Mouse (Mus musculus): Measurements from ENCODE around the gene Tesmin. TPM values are rescaled to one million over a fixed set of nuclear protein-coding genes. Genes with fewer than 3 reads are reported as not detected.

Tesmin gene
- total RNA-seq, 4 experiments from 2014 or later: 0.38 to 0.83 (median 0.43) TPM; not detected in 1

DNA sequence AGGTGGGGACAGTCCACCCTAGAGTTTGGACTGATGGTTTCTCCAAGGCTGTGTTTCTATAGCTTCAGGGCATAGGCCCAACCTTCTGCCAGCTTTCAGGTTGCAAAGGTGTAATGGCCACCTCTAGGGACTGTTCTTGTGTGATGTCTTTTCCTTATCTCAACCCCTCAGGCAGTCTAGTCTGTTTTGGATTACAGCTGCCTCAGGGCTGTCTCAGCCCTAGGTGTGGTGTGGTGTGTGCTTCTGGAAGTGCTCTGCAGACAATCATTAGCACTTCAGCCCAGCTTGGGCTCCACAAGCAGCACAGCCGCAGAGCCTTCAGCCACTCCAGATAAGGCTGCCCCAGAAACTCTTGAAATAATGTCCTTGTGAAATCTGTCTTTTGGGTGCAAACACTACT lies 3.7 kb downstream of the Tesmin start:
- no peak for DNase-seq (ENCODE audit: low spot score in 2 of 2)

DNA sequence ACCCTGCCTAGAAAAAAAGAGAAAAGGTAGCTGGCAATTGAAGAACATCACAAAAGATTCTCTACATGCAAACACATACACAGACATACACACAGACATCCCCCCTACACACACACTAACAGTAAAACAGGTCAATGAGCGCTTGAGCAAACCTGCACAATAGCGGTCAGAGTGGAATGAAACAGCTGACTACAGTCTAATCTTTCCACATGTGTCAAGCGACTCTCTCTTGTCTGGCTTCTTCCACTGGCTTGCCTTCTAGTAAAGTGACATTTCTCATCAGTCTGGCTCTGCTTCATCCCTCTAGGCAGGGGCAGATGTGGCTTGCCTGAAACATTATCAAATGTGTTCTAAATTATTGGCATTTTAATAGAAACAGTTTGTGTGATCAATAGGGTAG lies 5.6 kb downstream of the Tesmin start:
- no peak for DNase-seq (ENCODE audit: low spot score in 2 of 2)

DNA sequence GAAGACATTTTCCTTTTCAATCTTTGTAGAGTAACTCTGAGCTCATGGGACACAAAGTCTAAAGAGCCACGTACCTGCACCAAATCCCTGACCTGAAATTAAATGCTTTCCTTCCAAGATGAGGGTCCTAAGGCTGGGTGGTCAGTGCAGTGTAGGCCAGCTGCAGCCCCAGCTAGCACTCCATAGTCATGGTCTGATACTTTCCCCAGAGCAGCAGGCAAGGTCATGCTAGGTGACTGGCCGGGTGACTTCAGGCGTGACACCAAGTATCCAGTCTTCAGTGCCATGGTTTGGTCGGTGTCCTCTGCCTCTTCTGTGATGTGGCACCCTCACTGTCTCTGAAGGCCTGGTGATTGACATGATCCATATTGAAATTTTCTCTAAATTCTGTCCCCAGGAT lies 11.4 kb downstream of the Tesmin start:
- DNase-seq (ENCODE audit: low spot score in 2 of 2): no peak

DNA sequence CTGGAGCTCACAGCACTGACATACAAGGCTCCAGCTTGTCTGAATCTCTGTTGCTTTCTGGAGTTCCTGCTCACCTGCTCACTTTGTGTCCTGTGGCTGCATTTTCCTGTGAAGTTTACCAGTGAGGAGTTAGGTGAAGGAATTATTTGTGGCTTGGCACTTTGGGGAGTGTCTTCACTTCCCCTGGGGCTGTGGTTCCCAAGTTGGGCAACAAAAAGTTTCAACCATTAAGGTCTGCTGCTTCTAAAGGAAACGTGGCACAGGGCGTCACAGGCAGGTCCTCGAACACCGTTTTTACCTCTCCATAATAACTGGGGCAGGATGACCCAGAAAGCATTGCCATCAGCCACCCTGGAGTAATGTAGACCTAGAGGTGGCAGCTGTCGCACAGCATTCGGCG lies 12.8 kb downstream of the Tesmin start:
- no peak for DNase-seq (ENCODE audit: low spot score in 2 of 2)

DNA sequence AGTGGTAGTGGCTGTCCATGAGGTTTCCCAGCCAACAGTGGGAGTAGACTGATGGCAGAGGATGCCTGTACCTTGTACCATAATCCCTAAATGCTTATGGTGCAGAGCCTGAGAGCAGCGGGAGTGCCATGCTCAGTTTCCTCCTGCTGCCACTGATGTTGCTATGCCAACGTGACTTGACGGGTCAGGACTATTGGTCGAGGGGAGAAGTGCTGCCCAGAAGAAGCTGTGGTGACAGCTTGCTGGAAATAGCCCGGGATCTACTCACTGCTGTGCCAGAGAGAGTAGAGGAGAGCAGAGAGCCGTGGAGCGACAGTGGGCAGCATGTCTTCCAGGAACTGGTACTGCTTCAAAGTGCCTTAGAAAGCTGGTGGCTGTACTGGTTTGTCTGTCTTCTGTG lies 13.3 kb downstream of the Tesmin start:
- no peak for DNase-seq (ENCODE audit: low spot score in 2 of 2)

DNA sequence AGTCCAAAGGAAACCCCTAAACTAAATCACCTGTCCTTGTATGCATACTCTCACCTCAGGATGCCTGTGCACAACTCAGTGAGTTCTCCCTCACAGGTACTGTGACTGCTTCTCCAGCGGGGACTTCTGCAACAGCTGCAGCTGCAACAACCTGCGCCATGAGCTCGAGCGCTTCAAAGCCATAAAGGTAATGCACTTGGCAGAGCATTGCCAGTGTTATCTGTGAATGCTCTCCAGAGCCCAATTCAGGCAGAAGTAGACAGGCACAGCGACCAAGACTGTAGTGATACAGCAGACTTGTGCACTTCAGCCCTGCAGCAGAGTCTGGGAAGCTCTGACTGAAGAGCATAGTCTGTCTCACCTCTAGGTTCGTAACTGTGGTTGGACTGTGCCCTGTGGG lies 13.7 kb downstream of the Tesmin start:
- no peak for DNase-seq (ENCODE audit: low spot score in 2 of 2)

DNA sequence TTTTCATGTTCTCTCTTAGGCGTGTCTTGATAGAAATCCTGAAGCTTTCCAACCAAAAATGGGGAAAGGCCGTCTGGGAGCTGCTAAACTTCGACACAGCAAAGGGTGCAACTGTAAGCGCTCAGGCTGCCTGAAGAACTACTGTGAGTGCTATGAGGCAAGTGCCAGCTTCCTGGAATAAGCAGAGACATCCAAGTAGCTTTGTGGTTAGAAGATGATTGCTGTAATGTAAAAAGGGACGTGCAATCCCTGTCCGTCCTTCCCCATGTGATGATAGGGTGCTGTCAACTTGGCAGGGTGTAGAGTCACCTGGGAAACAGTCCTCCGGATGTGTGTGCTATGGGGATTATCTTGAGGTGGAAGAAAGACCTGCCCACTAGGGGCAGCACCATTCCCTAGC lies 15.4 kb downstream of the Tesmin start:
- no peak for DNase-seq (ENCODE audit: low spot score in 2 of 2)

DNA sequence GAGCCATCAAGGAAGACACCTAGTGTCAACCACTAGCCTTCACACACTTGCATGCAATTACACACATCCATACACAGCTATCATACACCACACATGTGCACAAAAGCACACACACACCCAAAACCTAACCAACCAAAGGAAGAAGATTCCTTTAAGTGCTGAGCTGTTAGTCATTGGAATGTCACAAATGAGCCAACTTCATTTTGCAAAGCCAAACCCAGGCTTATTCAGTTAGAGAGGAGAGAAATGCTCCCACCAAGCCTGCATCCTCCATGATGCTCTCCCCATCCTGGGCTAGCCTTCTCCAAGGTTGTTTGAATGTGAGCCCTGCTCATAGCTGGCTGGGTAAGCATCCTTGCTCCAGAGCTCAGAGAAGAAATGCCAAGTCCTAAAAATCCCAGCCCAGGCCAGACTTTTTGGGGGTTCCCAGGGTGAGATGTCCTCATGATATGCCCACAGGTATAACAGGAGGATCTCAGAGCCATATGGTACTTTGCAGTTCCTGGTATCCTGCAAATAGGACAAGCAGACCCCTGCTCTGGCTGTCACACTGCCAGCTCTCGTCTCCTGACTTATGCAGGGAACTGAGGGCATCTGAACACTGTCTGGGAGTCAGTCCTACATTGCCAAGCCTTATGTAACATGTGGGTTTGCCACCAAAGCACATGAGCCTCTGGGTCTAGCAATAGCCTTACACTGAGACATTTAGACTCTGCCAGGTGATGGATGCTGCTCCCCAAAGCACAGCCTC lies 17.0 kb downstream of the Tesmin start:
- DNase-seq (ENCODE audit: low spot score in 2 of 2): no peak

DNA sequence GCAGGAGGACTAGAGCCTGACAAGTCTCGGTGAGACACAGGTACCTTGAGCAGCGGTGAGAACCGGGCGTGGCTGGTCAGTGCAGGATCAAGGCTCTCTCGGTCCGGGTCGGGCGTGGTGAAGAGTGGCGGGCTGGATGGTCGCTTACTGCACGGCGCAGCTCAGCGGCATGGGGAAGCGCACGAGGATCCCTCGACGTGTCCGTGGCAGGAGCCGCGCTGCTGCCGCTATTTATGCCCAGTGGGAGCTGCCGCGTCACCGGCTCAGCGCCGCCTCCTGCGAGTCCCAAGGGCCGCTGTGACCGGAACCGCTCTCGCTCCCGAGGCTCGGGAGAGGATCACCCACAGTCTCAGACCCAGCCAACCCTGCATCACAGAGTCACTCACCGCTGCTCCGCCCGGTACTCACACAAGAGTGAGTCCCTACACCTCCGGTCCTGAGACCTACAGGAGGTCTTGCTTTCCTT lies 25.6 kb downstream of the Tesmin start, which contains the start of gene Gal:
Gene Gal (minus strand): TSS at position 277 of the 466 bp plus-strand sequence.
- DNase-seq (ENCODE audit: low spot score in 2 of 2): no peak

DNA sequence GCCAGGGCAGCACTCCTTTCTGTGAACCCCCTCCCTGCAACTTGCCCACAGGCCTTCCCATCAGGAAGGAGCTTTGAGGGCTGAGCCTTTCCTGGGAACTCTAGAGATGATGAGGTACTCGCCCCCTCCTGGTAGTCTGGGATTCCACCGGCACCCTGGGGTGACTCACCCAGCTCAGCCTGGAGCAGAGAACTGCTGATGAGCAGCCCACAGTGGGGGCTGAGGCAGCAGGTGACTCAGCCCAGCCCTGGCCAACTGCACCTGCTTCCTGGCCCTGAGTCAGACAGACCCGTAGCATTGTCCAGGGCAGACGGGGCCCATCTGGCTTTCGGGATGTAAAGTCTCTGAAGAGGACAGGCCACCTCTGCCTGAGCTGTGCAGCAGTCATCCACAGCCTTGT lies 30.6 kb downstream of the Tesmin start:
- peak; percentile 12 to 16 for DNase-seq (ENCODE audit: low spot score in 2 of 2)

DNA sequence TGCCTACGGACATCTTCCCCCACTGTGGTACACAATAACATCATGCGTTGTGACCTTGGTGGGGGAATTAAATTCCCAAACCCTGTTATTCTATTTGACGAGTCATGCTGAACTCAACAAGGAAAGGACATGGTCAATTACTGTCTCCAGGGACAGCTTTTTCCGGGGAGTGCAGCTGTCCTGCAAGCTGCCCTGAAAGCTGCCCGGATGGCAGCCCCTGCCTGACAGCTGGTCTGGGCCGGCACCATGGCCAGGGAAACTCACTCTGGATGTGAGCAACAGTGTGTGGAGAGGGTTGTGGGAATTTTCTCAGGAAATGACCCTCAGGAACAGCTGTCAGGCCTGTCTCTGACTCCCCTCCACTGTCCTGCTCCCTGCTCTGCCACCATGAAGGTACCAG lies 33.8 kb downstream of the Tesmin start:
- no peak for DNase-seq (ENCODE audit: low spot score in 2 of 2)

DNA sequence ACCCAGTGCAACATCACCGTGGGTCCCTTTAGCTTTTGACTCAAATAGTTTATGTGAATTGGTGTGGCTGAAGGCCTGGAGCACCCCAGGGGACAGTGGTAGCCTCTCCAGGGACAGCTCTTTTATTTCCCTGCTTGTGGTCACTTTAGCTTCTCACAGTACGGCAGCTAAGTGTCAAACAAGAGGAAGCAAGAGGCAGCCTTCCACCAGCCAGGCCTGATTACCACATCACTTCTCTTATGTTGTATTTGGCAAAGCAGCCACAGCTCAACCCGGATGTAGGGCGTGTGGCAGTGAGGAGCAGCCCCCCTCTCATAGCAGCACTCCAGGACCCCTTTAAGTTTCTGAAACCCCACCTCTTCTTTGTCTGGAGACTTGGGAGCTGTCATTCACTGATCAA lies 34.3 kb downstream of the Tesmin start:
- DNase-seq (ENCODE audit: low spot score in 2 of 2): no peak

DNA sequence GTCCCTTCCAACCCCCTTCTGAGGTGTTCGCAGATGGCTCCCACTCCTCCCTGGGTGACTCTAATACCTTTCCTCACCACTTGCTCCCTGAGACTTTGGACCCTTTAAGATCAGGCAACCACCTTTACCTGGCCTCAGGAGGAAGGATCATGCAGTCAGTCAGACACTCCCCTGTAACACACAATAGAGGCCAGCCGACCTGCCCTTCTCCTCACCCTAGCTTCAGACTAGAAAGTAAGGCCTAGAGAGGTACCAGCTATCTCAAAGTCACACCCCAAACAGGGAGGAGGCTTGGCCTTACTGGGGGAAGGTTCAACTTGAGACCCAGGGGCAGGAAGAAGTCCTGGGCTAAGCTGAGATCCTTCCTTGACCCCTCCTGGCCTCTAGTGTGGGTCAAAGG lies 35.6 kb downstream of the Tesmin start:
- DNase-seq (ENCODE audit: low spot score in 2 of 2): no peak

DNA sequence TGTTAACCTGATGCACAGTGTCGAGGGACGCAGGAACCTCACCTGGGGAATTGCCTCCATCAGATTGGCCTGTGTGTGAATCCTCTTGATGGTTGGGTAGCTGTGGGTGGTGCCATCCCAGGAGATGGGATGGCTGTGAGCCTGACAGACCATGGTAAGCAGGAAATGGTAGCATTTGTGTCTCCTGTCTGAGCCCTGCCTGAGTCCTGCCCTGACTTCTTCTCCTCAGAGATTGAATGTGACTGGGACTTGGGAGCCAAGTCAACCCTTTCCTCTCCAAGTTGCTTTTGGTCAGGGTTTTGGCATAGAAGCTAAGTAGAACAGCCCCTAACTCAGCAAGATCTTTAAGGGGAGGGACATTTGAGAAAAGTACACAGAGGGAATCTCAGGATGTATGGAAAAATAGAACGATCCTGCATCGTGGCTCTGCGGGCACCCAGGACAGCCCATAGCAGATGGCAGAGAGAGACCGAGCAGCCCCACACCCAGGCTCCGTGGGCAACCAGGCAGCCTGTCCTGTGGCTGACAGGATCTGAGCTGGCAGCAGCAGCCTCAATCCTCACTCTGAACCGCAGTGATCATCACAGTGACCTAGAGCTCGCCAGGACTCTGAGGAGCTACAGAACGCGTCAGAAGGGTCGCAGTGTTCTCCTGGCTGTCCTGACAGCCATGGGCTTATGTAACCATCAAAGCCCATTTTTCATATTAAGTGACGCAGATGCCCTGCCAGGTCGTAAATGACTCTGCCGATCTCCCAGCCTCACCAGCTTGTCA lies 39.6 kb downstream of the Tesmin start:
- no peak for DNase-seq (ENCODE audit: low spot score in 2 of 2)

DNA sequence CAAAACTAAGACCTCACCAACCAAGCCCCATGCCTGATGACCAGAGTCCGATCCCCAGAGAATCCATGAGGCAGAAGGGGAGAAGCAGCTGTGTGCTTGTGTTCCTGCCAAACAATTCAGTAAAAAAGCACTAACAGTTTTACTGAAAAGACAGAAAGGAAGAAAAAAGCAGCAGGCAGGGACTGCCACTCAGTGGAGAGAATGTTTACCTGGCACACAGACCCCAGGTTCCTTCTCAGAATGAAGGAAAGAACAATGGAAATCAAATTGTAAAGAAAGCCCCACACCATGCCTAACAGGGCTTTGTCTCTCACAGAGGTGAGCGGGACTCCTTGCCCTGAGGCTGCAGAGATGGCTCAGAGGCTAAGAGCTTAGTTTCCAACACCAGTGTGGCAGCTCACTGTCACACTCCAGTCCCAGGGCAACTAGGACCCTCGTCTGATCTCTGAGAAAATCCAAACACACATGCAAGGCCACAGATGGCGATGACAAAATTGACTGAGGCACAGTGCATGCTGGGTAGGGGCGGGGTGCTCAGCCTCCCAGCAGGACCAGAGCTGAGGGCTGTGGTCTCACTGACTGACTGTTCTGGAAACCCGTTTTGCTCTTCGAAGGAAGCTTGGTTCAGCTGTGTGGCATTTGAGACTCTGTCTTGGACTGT lies 40.6 kb downstream of the Tesmin start:
- no peak for DNase-seq (ENCODE audit: low spot score in 2 of 2)

DNA sequence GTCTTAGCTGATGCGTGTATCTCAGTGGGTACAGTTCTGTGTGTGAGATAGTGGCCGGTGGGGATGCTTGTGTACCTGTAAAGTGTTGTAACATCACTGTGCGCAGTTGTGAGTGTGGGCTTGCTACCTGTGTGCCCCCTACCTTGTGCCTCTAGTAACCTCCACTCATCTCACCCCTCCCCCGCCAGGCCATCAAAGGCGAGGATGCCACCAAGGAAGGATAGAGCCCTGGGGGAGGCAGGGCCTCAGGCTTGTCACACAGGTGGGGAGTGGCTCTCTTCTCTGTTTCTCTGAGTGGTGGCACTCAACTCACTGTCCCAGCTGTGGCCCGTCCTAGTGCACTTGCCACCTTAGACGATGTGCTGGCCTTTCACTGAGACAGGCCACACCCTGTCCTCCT lies 42.4 kb downstream of the Tesmin start:
- DNase-seq (ENCODE audit: low spot score in 2 of 2): no peak

DNA sequence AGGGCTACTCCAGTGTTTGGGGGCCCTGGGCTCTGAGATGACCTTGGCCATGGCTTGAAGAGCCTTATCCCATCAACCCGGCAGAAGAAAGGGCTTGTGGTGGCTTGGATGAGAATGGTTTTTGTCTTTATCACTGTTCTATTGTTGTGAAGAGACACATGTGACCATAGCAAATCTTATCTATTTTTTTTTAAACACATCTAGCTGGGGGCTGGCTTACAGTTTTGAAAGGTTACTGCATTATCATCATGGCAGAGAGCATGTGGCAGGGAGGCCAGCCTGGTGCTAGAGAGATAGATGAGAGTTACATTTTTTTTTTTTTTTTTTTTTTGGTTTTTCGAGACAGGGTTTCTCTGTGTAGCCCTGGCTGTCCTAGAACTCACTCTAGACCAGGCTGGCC lies 43.3 kb downstream of the Tesmin start:
- no peak for DNase-seq (ENCODE audit: low spot score in 2 of 2)

DNA sequence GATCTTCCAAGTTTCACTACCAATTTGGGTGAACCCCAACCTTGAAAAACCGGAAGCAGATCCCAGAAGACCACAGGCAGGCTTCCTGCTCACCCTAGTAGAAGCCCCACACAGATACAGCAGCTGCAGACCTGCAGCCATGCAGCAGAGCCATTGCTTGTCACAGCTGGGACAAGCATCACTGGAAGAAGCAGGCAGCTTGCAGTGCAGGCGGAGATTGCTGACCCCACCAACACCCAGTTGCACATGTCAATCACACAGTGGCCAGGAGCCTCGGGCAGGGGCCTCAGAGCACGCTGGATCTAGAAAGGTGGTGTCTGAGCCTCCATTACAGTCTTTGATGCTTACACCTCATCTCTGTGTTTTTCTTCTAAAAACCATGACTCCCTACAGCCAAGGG lies 45.5 kb downstream of the Tesmin start:
- DNase-seq (ENCODE audit: low spot score in 2 of 2): no peak

DNA sequence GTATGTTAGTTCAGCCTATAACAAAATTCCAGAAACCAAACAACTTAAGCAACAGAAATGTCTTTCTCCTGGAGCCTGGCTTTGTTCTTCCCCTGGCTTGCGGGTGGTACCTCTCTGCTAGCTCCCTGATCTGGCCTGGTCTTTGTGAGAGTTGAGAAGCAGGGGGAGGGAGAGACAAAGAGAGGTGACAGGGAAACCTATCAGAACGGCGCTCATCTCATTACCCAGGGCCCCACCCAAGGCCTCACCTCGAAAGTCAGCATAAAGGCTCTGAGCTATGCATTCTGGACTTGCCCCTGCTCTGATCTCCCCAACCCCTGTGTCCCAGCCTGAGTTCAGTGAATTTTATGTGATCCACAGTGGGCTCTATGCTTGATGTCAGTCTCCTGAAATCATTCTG lies 46.0 kb downstream of the Tesmin start:
- no peak for DNase-seq (ENCODE audit: low spot score in 2 of 2)

DNA sequence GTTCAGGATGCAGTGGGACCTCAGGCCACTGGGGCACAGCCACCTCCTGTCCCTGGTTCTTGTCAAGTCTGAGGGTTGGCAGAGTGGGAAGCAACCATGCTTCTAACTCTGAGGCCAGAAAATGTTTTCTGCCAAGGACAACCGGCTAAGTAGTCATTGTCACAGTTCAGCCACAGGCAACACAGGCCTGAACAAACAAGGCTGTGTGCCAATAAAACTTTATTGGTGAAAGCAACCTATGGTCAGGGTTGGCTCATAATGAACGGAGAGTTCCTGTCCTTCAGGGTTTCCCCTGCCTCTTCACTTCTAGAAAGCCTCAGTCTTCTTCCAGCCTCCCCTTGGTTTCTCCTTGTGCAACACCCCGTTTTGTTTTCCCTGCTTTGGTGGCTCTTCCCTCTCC lies 47.2 kb downstream of the Tesmin start:
- no peak for DNase-seq (ENCODE audit: low spot score in 2 of 2)

DNA sequence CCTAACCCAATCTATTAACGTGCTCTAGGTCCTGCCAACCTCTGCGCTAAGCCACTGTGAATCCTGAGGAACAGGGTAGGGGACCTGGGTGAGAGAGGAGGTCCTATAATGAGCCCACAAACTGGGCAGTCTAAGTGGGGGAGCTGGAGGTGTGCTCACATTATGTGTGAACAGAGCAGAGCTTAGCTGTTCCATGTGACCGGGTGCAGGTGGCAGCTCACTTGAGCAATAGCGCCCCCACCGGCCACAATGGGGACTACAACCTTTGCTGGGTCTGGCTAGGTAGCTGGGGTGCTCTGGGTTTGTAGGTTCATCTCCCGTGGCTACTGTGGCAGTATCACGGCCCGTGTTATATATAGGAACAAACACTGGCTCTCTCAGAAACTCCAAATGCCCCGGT lies 48.2 kb downstream of the Tesmin start:
- no peak for DNase-seq (ENCODE audit: low spot score in 2 of 2)

DNA sequence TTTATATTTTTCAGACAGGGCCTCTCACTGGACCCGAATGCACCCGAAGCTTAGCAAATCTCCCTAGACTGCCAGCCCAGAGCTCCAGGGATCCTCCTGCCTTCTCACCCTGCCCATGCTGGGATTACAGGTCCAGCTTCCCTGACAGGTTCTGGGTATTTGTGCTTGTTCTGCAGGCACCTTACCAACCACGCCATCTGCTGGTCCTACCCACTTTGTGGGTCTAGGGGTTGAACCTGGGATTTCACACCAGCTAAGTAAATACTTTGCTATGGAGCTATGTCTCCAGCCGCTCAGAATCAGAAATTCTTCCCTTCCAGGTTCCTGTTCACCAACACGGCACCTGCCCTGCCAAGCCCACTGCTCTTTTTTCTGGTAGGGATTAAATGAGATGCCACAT lies 49.3 kb downstream of the Tesmin start:
- no peak for DNase-seq (ENCODE audit: low spot score in 2 of 2)

Data from layer of hippocampus, adult 8-10 months (tissue).